Mouse (Mus musculus): ENCODE measurements around the gene Atp8a1. TPM values are rescaled to one million over a fixed set of nuclear protein-coding genes. Genes with fewer than 3 reads are reported as not detected.
"Not testable (repeated sequence)": the region's sequence is repeated elsewhere in the genome, so short reads cannot be mapped to it uniquely, and the experiment has no call there.

Atp8a1 gene
- polyA plus RNA-seq, 1 experiment from 2014 or later: 28.1 TPM

DNA sequence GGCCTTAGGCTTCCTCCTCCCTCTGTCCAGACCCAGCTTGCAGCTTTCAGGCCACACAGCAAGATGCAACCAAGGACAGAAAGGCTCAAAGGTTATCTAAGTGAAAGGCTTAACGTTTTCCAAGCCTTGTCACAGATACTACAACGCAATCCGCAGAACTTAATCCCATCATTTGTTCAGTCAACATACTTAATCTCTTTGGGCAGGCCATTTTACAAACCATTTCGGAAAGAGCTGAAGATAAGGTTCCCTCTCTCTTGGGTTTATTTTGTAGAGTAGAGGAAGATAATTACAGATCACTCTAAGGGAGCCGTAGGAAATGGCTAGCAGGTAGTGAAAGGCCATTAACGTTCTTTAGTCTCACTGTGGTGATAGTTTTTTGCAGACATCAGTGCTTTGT is 24.6 kb downstream of the Atp8a1 start:
- WGBS: 72% methylated on average over 6 of the region's 6 CpGs
- no peak overlapping the region for H3K4me3 ChIP-seq (replicated peaks)
- no peaks in the 10 kb centered on the region for H3K4me1 ChIP-seq
- no peak overlapping the region for H3K27ac ChIP-seq
- no peaks in the 10 kb centered on the region for H3K36me3 ChIP-seq (replicated peaks)
- no peak overlapping the region for H3K4me2 ChIP-seq
- H3K9me3 ChIP-seq: no peaks in the 10 kb centered on the region
- no peaks in the 10 kb centered on the region for H3K27me3 ChIP-seq
- ATAC-seq (ENCODE audit: low FRiP score): no peak
- no peak overlapping the region for H3K9ac ChIP-seq

GRCm38 (mm10) chr5:67821987-67822401 is 25.2 kb downstream of the Atp8a1 start:
- no peaks in the 10 kb centered on the region for H3K9me3 ChIP-seq
- H3K4me2 ChIP-seq: no peak overlapping the region
- H3K4me1 ChIP-seq: no peaks in the 10 kb centered on the region
- H3K27me3 ChIP-seq: no peaks in the 10 kb centered on the region
- no peak overlapping the region for H3K4me3 ChIP-seq (replicated peaks)
- no peak overlapping the region for H3K27ac ChIP-seq
- no peak overlapping the region for H3K9ac ChIP-seq
- no peak for ATAC-seq (ENCODE audit: low FRiP score)
- WGBS: 92% methylated on average over 8 of the region's 8 CpGs
- H3K36me3 ChIP-seq (replicated peaks): no peaks in the 10 kb centered on the region

DNA sequence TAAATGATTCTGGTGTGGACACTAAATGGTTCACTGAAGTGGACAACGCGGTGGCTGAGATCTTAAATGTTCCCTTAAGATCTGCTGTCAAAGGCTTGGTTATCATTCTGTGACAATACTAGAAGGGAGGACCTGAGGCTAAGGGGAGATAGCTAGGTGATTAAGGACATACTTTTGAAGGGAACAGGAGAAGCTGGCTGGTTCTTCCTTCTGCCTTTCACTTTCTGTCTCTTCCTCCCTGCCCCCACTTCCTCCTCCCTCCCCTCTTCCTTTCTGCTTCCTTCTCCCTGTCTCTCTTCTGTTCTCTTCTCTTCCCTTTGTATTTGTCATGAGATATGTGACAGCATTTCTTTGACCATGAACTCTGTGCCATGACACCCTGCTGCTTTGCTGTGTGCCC is 26.0 kb downstream of the Atp8a1 start:
- Histone ChIP-seq H3K4me2 (no peak overlapping the region), H3K36me3 (replicated peaks) (no peaks in the 10 kb centered on the region), H3K9ac (no peak overlapping the region), H3K9me3 (no peaks in the 10 kb centered on the region), H3K27ac (no peak overlapping the region), H3K4me1 (no peaks in the 10 kb centered on the region), H3K27me3 (no peaks in the 10 kb centered on the region), H3K4me3 (replicated peaks) (no peak overlapping the region)
- 97% methylated on average over 2 of the region's 2 CpGs for WGBS
- no peak for ATAC-seq (ENCODE audit: low FRiP score)

DNA sequence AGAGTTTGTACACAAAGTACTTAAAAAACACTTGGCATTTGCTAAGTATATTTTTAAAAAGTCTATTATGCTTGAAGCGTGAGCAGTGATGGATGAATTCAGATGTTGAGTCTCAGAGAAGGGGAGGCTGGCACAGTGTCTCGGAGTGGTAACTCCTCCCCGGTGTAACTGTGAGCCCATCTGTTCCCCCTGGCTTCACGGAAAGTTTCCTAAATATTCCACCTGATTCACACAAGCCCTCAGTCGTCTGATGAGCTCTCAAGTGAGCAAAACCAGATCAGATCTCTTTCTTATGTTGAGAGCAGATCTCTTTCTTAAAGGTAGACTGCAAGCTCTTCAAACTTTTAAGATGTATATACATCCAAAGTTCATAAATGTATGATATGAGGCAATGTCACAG is 27.8 kb downstream of the Atp8a1 start:
- Histone ChIP-seq H3K36me3 (replicated peaks) (no peaks in the 10 kb centered on the region), H3K4me1 (peaks cover 5% of the 10 kb centered on the region; the same call in 1 of the 2 replicates), H3K9me3 (no peaks in the 10 kb centered on the region), H3K27ac (no peak overlapping the region), H3K4me3 (replicated peaks) (no peak overlapping the region), H3K4me2 (no peak overlapping the region), H3K9ac (no peak overlapping the region), H3K27me3 (no peaks in the 10 kb centered on the region)
- ATAC-seq (ENCODE audit: low FRiP score): no peak
- WGBS: 86% methylated on average over 5 of the region's 5 CpGs

- Histone ChIP-seq H3K27ac (no peak overlapping the region), H3K9ac (no peak overlapping the region), H3K4me3 (replicated peaks) (no peak overlapping the region), H3K4me1 (peaks cover 5% of the 10 kb centered on the region; the same call in 1 of the 2 replicates), H3K27me3 (no peaks in the 10 kb centered on the region), H3K9me3 (no peaks in the 10 kb centered on the region), H3K36me3 (replicated peaks) (peaks cover 8% of the 10 kb centered on the region; the same call in 1 of the 2 replicates), H3K4me2 (no peak overlapping the region)
- WGBS: 72% methylated on average over 16 of the region's 16 CpGs
- no peak for ATAC-seq (ENCODE audit: low FRiP score)
Observed at GRCm38 (mm10) chr5:67815572-67816325, 31.5 kb downstream of the Atp8a1 start.

- not testable (repeated sequence) for H3K27me3 ChIP-seq; H3K9ac ChIP-seq; H3K4me2 ChIP-seq; ATAC-seq (ENCODE audit: low FRiP score); H3K4me1 ChIP-seq; H3K9me3 ChIP-seq; H3K27ac ChIP-seq; H3K4me3 ChIP-seq (replicated peaks)
- WGBS: 92% methylated on average over 7 of the region's 8 CpGs
- H3K36me3 ChIP-seq (replicated peaks): peaks cover 11% of the 10 kb centered on the region
Observed at GRCm38 (mm10) chr5:67815060-67815459, 32.2 kb downstream of the Atp8a1 start.

DNA sequence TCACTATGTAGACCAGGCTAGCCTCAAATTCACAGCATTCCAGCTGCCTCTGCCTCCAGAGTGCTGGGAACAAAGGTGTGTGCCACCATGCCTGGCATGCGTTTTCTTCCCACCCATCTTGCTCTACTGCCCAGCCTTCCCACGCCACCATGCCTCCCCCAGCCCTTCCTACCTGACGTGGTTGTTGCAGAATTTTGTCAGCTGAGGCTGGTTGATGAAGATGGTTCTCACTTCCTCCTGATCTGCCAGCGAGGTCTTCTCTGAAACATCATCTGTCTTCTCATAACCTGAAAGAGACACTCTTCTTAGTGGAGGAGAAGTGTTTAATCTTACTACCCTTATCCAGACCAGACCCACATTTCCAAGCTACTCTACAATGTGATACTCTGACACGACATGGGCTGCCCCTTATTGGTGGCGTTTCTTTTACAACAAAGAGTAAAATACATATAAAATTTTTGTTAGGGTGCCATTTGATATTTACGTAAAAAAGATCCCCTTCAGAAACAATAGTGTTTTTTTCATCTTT is 32.7 kb downstream of the Atp8a1 start:
- no peak overlapping the region for H3K9ac ChIP-seq
- 90% methylated on average over 7 of the region's 7 CpGs for WGBS
- H3K4me3 ChIP-seq (replicated peaks): no peak overlapping the region
- H3K4me1 ChIP-seq: peaks cover 5% of the 10 kb centered on the region; the same call in 1 of the 2 replicates
- H3K4me2 ChIP-seq: no peak overlapping the region
- no peaks in the 10 kb centered on the region for H3K9me3 ChIP-seq
- no peak for ATAC-seq (ENCODE audit: low FRiP score)
- H3K27me3 ChIP-seq: no peaks in the 10 kb centered on the region
- peaks cover 11% of the 10 kb centered on the region for H3K36me3 ChIP-seq (replicated peaks)
- H3K27ac ChIP-seq: no peak overlapping the region

GRCm38 (mm10) chr5:67813334-67813733 is 33.9 kb downstream of the Atp8a1 start:
- Histone ChIP-seq H3K4me2 (no peak overlapping the region), H3K9me3 (no peaks in the 10 kb centered on the region), H3K36me3 (replicated peaks) (peaks cover 11% of the 10 kb centered on the region), H3K4me3 (replicated peaks) (no peak overlapping the region), H3K27me3 (no peaks in the 10 kb centered on the region), H3K9ac (no peak overlapping the region), H3K27ac (no peak overlapping the region), H3K4me1 (peaks cover 5% of the 10 kb centered on the region; the same call in 1 of the 2 replicates)
- WGBS: 94% methylated on average over 5 of the region's 5 CpGs
- ATAC-seq (ENCODE audit: low FRiP score): no peak

DNA sequence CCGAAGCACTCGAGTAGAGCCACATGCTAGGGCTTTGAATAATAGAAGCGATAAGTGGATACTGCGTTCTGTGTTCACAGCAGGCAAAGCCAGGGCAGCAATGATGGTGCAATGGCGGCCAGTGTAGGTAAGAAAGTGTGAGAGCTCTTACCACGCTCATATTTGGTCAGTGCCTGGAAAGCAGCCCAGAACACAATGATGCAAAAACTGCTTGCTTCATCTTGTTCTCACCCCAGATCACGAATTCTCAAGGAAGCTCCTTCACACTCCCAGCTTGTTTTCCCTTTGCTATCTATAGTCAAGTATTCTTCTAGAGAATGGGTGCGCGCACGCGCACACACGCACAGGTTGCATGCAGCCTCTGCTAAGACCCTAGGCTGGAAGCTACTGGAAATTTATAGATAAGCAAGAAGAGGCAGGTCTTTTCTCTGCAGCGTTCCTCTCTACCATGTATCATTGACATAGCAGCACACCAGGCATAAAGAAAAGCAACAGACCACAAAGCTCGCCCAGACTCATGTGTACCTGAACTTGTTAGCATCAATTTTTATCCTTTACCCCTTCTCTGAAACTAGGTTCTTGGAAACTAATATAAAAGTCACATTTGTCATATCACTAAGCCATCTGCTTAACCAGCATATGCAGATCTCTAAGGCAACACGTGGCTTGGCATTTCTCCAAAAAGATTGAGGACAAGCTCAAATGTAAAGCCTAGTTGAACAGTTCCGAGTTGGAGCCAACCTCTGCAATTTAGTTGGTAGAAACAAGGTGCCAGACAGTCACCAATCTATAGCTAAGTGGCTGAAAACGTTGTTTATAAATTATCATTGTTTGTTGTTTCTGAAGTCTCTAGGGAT is 44.8 kb downstream of the Atp8a1 start:
- no peak overlapping the region for H3K4me2 ChIP-seq
- peaks cover 15% of the 10 kb centered on the region for H3K4me1 ChIP-seq
- no peaks in the 10 kb centered on the region; the same call in 1 of the 2 replicates for H3K36me3 ChIP-seq (replicated peaks)
- ATAC-seq (ENCODE audit: low FRiP score): no peak
- 91% methylated on average over 17 of the region's 17 CpGs for WGBS
- H3K27ac ChIP-seq: no peak overlapping the region
- H3K9ac ChIP-seq: no peak overlapping the region
- no peaks in the 10 kb centered on the region for H3K9me3 ChIP-seq
- no peak overlapping the region for H3K4me3 ChIP-seq (replicated peaks)
- H3K27me3 ChIP-seq: no peaks in the 10 kb centered on the region

- H3K4me1 ChIP-seq: peaks cover 18% of the 10 kb centered on the region
- no peak overlapping the region for H3K4me2 ChIP-seq
- H3K27ac ChIP-seq: no peak overlapping the region
- no peaks in the 10 kb centered on the region for H3K36me3 ChIP-seq (replicated peaks)
- WGBS: 55% methylated on average over 8 of the region's 8 CpGs
- no peaks in the 10 kb centered on the region for H3K27me3 ChIP-seq
- H3K9ac ChIP-seq: no peak overlapping the region
- no peaks in the 10 kb centered on the region for H3K9me3 ChIP-seq
- no peak for ATAC-seq (ENCODE audit: low FRiP score)
- no peak overlapping the region for H3K4me3 ChIP-seq (replicated peaks)
Observed at GRCm38 (mm10) chr5:67800801-67801200, 46.4 kb downstream of the Atp8a1 start.

- WGBS: 74% methylated on average over 7 of the region's 7 CpGs
Observed at GRCm38 (mm10) chr5:67799785-67800184, 47.4 kb downstream of the Atp8a1 start.

DNA sequence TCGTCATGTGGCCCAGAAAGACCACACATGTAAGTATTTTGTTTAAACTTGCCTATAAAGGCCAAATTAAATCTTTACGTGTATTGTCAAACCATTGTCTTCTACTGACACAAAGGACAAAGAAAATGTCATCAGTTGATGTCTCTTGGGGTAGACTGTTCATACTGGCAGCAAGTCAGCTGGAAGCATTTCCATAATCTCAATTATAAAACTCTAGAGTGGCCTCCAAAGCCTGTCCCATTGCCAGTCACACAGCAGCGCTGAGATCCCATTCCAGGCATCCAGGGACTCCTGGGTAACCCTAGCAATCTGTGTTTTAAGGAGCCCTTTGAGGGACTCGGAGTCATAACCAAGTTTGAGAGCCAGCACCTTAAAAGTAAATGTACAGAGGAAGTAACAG is 48.9 kb downstream of the Atp8a1 start:
- no peak overlapping the region for H3K4me2 ChIP-seq
- no peaks in the 10 kb centered on the region for H3K9me3 ChIP-seq
- no peak for ATAC-seq (ENCODE audit: low FRiP score)
- 81% methylated on average over 4 of the region's 4 CpGs for WGBS
- H3K27ac ChIP-seq: no peak overlapping the region
- H3K4me3 ChIP-seq (replicated peaks): no peak overlapping the region
- peaks cover 18% of the 10 kb centered on the region for H3K4me1 ChIP-seq
- H3K36me3 ChIP-seq (replicated peaks): no peaks in the 10 kb centered on the region
- H3K27me3 ChIP-seq: no peaks in the 10 kb centered on the region
- H3K9ac ChIP-seq: no peak overlapping the region

More at GRCm38 (mm10) chr5:67799785-67800184, 47.4 kb downstream of the Atp8a1 start:
- Histone ChIP-seq H3K4me3 (replicated peaks) (no peak overlapping the region), H3K27me3 (no peaks in the 10 kb centered on the region), H3K36me3 (replicated peaks) (no peaks in the 10 kb centered on the region), H3K27ac (no peak overlapping the region), H3K9ac (no peak overlapping the region), H3K4me2 (no peak overlapping the region), H3K4me1 (peaks cover 18% of the 10 kb centered on the region), H3K9me3 (no peaks in the 10 kb centered on the region)
- ATAC-seq (ENCODE audit: low FRiP score): no peak
